Mouse (Mus musculus) mouse trophoblast stem cell (cell line): ENCODE measurements around the gene Ergic1.

Experiments
- in situ Hi-C, 2 experiments: fragments of 300-500 bp; cut with MseI, MboI; formaldehyde crosslinking; loops; 2 replicates in 1 of 2; 3 replicates in 1 of 2; pipeline ENCODE4 v1.15.1; 2025

Gene Ergic1

DNA sequence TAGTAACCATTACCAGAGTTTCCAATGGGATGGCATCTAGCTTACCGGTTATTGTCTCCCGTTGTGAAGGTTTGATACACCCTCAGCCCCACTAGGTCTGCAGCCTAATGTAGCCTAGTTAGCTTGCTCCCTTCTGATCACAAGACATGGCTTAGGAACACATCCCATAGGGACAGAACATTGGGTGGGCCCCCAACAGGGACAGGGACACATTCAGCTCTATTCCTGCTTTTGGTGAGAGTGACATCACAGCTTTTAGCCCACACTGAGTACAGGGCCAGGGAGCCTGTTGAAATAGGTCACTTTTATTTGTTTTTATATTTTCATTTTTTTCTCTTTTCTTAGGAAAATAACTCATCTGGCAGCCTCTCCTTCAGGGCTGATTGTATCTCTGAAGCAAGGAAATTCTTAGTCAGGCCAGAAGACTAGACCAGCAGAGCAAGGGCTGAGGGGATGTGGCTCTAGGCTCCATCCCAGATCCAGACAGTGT lies 64.3 kb downstream of the Ergic1 start:
- in situ Hi-C loops = no loop called here

- in situ Hi-C loops = no loop called here
Observed at GRCm38 (mm10) chr17:26628479-26628878, 67.2 kb downstream of the Ergic1 start.

- in situ Hi-C loops = no loop called here
Observed at GRCm38 (mm10) chr17:26628936-26629335, 67.6 kb downstream of the Ergic1 start.

- in situ Hi-C loops = loop anchor here in 1 of 2 experiments (10.0 kb wide), 1 partner anchor 157 kb away; no protein-coding TSS in a partner anchor
Observed at GRCm38 (mm10) chr17:26631811-26632327, 70.6 kb downstream of the Ergic1 start.

DNA sequence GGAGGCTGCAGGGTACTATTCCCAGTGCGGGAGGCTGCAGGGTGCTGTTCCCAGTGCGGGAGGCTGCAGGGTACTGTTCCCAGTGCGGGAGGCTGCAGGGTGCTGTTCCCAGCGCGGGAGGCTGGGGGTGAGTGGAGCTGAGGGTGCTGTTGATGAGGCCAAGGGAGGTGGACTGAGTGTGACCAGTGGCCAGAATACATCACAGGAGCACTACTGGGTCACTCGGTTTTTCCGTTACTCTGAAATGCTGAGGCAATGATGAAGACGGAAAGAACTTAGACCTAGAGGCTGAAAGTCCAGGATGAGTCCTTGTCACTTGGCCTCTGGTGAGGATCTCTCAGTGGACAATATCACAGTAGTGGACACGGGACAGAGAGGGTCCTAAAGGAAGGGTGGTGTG lies 71.9 kb downstream of the Ergic1 start:
- in situ Hi-C loops = loop anchor here in 1 of 2 experiments (10.0 kb wide), 1 partner anchor 158 kb away; no protein-coding TSS in a partner anchor

DNA sequence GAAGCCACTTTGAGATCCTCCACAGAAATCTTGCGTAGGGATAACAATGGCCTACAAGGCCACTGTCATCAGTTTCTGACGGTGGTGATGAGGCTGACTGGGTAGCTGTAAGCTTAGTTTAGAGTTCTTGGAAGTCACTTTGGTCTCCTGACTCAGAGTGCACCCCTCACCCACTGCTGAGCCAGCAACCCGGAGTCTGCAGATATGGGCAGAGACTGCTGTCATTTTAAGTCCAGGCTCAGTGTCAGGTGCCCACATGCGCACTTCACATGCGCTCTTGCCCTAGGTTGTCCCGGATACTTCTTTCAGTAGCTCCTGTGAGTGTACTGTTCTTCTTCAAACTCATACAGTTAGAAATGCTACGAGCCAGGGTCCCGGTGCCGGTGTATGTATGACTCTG lies 72.6 kb downstream of the Ergic1 start:
- in situ Hi-C loops = loop anchor here in 1 of 2 experiments (10.0 kb wide), 1 partner anchor 159 kb away; no protein-coding TSS in a partner anchor

GRCm38 (mm10) chr17:26634539-26634938 lies 73.2 kb downstream of the Ergic1 start:
- in situ Hi-C loops = loop anchor here in 1 of 2 experiments (10.0 kb wide), 1 partner anchor 160 kb away; no protein-coding TSS in a partner anchor

- in situ Hi-C loops = loop anchor here (5.0 to 10.0 kb wide), 2 partner anchors 161 to 174 kb away; no protein-coding TSS in a partner anchor
Observed at GRCm38 (mm10) chr17:26635951-26636350, 74.7 kb downstream of the Ergic1 start.

- in situ Hi-C loops = loop anchor here (5.0 to 10.0 kb wide), 2 partner anchors 163 to 176 kb away; no protein-coding TSS in a partner anchor
Observed at GRCm38 (mm10) chr17:26637851-26638250, 76.6 kb downstream of the Ergic1 start.

DNA sequence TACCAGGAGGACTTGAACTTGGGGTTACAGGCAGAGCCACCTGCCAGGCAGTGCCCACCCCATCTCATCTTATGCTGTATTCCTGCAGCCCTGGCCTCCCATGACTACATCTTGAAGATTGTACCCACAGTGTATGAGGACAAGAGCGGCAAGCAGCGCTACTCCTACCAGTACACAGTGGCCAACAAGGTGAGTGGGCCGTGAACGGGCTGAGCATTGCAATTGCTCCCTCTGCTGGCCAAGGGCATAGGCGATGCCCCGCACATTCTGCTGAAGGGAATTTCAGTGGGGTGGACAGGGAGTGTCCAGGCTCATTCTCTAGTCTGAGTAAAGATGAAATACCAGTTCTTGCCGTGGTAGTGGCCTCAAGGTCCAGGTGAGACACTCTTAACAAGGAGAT lies 77.4 kb downstream of the Ergic1 start:
- in situ Hi-C loops = loop anchor here (5.0 to 10.0 kb wide), 2 partner anchors 164 to 176 kb away; no protein-coding TSS in a partner anchor

GRCm38 (mm10) chr17:26639791-26640190 lies 78.5 kb downstream of the Ergic1 start:
- in situ Hi-C loops = loop anchor here (5.0 to 10.0 kb wide), 2 partner anchors 165 to 177 kb away; no protein-coding TSS in a partner anchor

DNA sequence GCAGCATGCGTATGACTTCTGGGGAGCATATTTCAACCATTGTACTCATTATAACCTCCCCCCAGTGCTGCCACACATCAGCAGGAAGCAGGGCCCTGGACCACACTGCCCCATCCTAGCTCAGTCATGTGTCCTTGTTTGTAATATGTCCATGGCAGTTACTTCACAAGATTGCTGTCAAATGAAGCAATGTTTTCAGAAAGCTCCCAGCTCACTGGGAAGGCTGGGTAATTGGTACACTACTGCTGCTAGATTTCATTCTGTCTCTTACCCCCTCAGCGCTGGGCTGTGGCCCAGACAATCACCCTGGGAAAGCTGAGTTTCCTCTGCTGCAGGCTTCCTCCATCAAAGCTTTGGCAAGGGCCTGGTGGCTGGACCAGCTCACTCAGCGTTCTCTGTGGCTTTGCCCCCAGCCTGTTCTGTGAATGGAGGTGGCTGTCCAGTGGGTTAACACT lies 79.0 kb downstream of the Ergic1 start:
- in situ Hi-C loops = no loop called here

- in situ Hi-C loops = no loop called here
Observed at GRCm38 (mm10) chr17:26643456-26643855, 82.2 kb downstream of the Ergic1 start.

GRCm38 (mm10) chr17:26643993-26644392 lies 82.7 kb downstream of the Ergic1 start:
- in situ Hi-C loops = no loop called here

GRCm38 (mm10) chr17:26644509-26645410 lies 83.5 kb downstream of the Ergic1 start:
- in situ Hi-C loops = no loop called here

DNA sequence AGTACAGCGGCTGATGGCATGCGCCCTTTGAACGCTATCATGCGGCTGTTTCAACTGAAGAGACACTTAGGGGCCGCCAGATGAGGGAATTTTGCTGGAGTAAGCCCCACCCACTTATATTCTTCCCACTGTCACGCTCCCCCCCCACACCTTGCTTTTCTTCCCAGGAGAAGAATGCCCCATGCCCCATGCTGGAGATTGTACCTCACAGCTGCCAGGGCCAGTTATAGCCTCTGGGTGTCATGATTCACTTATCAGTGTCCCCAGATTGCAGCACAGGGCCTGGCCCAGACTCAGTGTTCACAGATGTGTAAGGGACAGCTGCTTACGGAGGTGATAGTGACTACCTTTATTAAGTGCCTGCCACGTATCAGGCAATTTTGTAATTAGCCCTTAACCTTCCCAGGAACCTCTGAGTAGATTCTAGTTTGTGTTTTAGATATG lies 84.1 kb downstream of the Ergic1 start:
- in situ Hi-C loops = no loop called here

- in situ Hi-C loops = no loop called here
Observed at GRCm38 (mm10) chr17:26647283-26647682, 86.0 kb downstream of the Ergic1 start.

DNA sequence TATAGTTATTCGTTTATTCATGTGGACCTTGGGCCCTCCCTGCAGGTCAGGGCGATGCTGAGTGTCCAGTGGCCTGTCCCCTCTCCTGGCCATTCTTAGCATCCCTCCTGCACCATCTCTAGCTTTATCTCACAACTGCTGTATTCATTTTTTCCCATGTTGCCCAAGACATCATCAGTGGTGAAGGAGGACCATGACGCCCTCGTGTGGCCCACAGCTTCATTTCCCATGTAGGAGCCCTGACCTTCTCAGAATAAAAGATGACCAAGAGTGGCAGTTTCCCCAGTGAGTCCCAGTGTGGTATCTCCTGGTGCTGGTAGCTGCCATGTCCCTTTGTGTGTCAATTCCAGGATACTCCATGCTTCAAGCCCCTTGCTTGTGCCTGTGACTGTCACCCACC lies 88.3 kb downstream of the Ergic1 start:
- in situ Hi-C loops = no loop called here

DNA sequence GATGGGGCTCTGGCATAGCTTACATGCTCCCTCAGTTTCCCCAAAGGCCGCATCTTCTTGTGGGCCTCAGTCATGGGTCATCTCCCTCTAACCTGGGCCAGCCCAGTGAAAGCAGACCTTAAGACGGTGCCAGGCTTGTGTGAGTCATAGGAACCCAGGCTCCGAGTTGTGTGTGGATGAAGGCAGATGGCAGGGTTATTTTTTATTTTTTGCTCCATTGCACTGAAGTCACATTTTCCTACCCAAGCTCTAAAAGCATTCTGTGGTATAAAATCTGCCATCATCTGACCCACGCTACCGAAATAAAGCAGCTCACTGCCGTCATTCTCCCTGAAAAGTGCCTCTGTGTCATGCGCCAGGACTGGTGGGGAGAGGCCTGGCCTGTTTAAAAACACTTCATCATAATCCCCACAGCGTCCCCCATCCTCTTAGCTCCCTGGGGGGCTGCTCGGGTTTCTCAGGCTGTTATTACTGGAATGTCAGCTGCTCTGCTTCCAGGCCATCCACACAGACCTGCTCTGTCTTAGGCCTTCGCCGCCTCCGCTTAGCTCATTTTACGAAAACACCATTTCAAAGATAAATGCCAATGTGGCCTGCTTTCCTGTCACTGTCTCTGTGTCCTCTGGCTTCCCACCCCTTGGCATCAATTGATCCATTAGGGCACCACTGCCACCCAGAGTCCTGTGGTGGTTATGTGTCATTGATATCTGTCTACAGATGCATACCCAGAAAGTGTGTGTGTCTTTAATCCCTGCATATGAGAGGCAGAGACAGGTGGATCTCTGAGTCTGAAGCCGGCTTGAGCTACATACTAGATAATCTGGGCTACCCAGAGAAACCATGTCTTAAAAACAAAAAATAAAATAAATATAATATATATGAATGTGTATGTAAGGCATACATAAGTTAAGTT lies 89.4 kb downstream of the Ergic1 start:
- in situ Hi-C loops = no loop called here

DNA sequence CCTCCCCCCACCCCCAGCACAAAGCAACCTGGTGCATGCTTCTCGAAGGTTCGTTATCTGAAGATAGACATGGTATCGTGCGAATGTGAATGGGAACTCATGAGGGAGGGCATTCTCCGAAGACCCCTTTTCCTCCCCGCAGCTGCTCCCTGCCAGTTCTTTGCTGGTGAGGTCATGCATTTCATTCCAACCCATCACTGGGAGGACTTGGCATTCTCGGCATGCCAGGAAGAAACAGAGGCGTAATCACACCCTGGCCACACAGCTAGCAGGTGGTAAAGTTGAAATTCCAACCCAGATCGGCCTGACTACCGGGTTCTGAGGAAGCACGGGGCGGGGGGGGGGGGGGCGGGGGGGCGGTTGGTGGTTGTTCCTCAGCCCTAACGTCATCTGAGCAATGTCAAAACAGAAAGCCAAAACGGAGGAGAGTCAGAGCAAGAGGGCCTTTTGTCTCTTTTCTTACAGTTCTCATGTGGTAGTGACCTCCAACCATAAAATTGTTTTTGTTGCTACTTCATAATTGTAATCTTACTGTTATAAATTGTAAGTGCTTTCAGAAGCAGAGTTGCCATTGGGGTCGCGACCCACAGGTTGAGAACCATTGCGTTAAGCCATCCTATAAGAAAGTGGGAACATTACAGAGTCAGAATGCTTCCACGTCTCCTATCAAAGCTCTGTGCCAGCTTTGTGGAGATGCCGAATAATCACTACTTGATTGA lies 97.7 kb downstream of the Ergic1 start:
- in situ Hi-C loops = no loop called here

- in situ Hi-C loops = no loop called here
Observed at GRCm38 (mm10) chr17:26659573-26659915, 98.3 kb downstream of the Ergic1 start.
